Mouse (Mus musculus) cerebral cortex, adult 2 months (tissue): ENCODE results near the gene Slc35a3.

Experiments used
- WGBS: fragments of 180-500 bp; shearing (Covaris S2); methylation state at CpG from one replicate; pipeline ENCODE4 v1.1.7; 2018; 5-methylcytosine and 5-hydroxymethylcytosine counted together

The Slc35a3 gene

GRCm38 (mm10) chr3:116712436-116712881 is at the start of gene Slc35a3:
TSS of gene Slc35a3 (minus strand) at chr3:116712831.
- WGBS = 1% methylated on average over 8 of the region's 8 CpGs

- 82% methylated on average over 8 of the region's 8 CpGs for WGBS
Measured at GRCm38 (mm10) chr3:116752818-116753217, 40.2 kb upstream of the Slc35a3 start.

GRCm38 (mm10) chr3:116751191-116751860 is 38.7 kb upstream of the Slc35a3 start:
- WGBS = 87% methylated on average over 4 of the region's 4 CpGs

GRCm38 (mm10) chr3:116748391-116749170 is 36.0 kb upstream of the Slc35a3 start:
- WGBS = 63% methylated on average over 8 of the region's 8 CpGs

- 88% methylated on average over 7 of the region's 7 CpGs for WGBS
Measured at GRCm38 (mm10) chr3:116747648-116748047, 35.0 kb upstream of the Slc35a3 start.

GRCm38 (mm10) chr3:116740963-116741362 is 28.3 kb upstream of the Slc35a3 start:
- 87% methylated on average over 9 of the region's 9 CpGs for WGBS

- 82% methylated on average over 5 of the region's 5 CpGs for WGBS
Measured at GRCm38 (mm10) chr3:116740106-116740505, 27.5 kb upstream of the Slc35a3 start.

- WGBS = 65% methylated on average over 8 of the region's 8 CpGs
Measured at GRCm38 (mm10) chr3:116737326-116737731, 24.7 kb upstream of the Slc35a3 start.

- 63% methylated on average over 2 of the region's 2 CpGs for WGBS
Measured at GRCm38 (mm10) chr3:116729483-116730174, 17.0 kb upstream of the Slc35a3 start.

- 71% methylated on average over 9 of the region's 9 CpGs for WGBS
Measured at GRCm38 (mm10) chr3:116726807-116727206, 14.2 kb upstream of the Slc35a3 start.

GRCm38 (mm10) chr3:116723496-116724481 is 11.2 kb upstream of the Slc35a3 start:
- 58% methylated on average over 10 of the region's 10 CpGs for WGBS

- WGBS = 84% methylated on average over 4 of the region's 4 CpGs
Measured at GRCm38 (mm10) chr3:116722980-116723379, 10.3 kb upstream of the Slc35a3 start.

- WGBS = 85% methylated on average over 3 of the region's 3 CpGs
Measured at GRCm38 (mm10) chr3:116718951-116719350, 6.3 kb upstream of the Slc35a3 start.

- 38% methylated on average over 5 of the region's 5 CpGs for WGBS
Measured at GRCm38 (mm10) chr3:116713031-116713430, 400 bp upstream of the Slc35a3 start.

GRCm38 (mm10) chr3:116711624-116712435 is 801 bp downstream of the Slc35a3 start:
- WGBS = under 1% methylated on average over 85 of the region's 85 CpGs

GRCm38 (mm10) chr3:116710941-116711340 is 1.7 kb downstream of the Slc35a3 start:
- 38% methylated on average over 9 of the region's 9 CpGs for WGBS

GRCm38 (mm10) chr3:116705637-116706204 is 6.9 kb downstream of the Slc35a3 start:
- WGBS = 88% methylated on average over 1 of the region's 1 CpGs

GRCm38 (mm10) chr3:116703835-116704234 is 8.8 kb downstream of the Slc35a3 start:
- 92% methylated on average over 5 of the region's 5 CpGs for WGBS

GRCm38 (mm10) chr3:116702647-116703272 is 9.9 kb downstream of the Slc35a3 start:
- 95% methylated on average over 1 of the region's 1 CpGs for WGBS
